Mouse (Mus musculus) monocyte, adult 5-6 weeks (primary cell): ENCODE measurements around the gene Abcg4. TPM values are rescaled to one million over a fixed set of nuclear protein-coding genes. Genes with fewer than 3 reads are reported as not detected.

Experiments used
- total RNA-seq: library from RNA; stranded (forward); fragments of 200-1000, 200-491, 200-594 nt; gene quantifications from 3 replicates; pipeline ENCODE4 v1.2.3, GENCODE M21; 2017

The Abcg4 gene
- total RNA-seq, 1 experiment from 2014 or later = not detected

Other genes with a start within 250 kb of the Abcg4 start
- 14.7 to 67.2 TPM (median 34.3 TPM) in 3 replicates for gene Thy1, start 245.2 kb downstream of the Abcg4 start, total RNA-seq
- gene Usp2, start 221.6 kb downstream of the Abcg4 start, total RNA-seq = 2.1 to 8.6 TPM (median 5.6 TPM) in 3 replicates
- gene Mfrp, start 186.9 kb downstream of the Abcg4 start, total RNA-seq = not detected in 3 replicates
- gene C1qtnf5, start 181.4 kb downstream of the Abcg4 start, total RNA-seq = not detected in 3 replicates
- not detected in 3 replicates for gene Gm49380, start 175.1 kb downstream of the Abcg4 start, total RNA-seq
- gene Rnf26, start 175.1 kb downstream of the Abcg4 start, total RNA-seq = 3.8 to 7.1 TPM (median 5.7 TPM) in 3 replicates
- gene Mcam, start 154.1 kb downstream of the Abcg4 start, total RNA-seq = 13.5 to 48.9 TPM (median 15.1 TPM) in 3 replicates
- 47.1 to 115 TPM (median 63.1 TPM) in 3 replicates for gene Cbl, start 54.6 kb downstream of the Abcg4 start, total RNA-seq
- gene Ccdc153, start 47.9 kb downstream of the Abcg4 start, total RNA-seq = not detected in 3 replicates
- gene Pdzd3, start 37.1 kb downstream of the Abcg4 start, total RNA-seq = 1.7 TPM in 1 of 3 replicates, not detected in the others
- 14.8 to 15.8 TPM (median 15.3 TPM) in 3 replicates for gene Nlrx1, start 20.0 kb downstream of the Abcg4 start, total RNA-seq
- 22.9 to 34.0 TPM (median 23.0 TPM) in 3 replicates for gene Hinfp, start 17.1 kb upstream of the Abcg4 start, total RNA-seq
- 6.0 to 18.9 TPM (median 12.2 TPM) in 3 replicates for gene C2cd2l, start 31.7 kb upstream of the Abcg4 start, total RNA-seq
- gene Dpagt1, start 37.4 kb upstream of the Abcg4 start, total RNA-seq = 1.8 to 5.6 TPM (median 2.3 TPM) in 3 replicates
- gene H2afx, start 46.1 kb upstream of the Abcg4 start, total RNA-seq = 8.1 to 12.3 TPM (median 8.6 TPM) in 3 replicates
- 8.2 to 19.1 TPM (median 15.1 TPM) in 3 replicates for gene Hmbs, start 55.6 kb upstream of the Abcg4 start, total RNA-seq
- gene Vps11, start 73.1 kb upstream of the Abcg4 start, total RNA-seq = 27.4 to 38.1 TPM (median 32.2 TPM) in 3 replicates
- 47.1 to 80.0 TPM (median 54.2 TPM) in 3 replicates for gene Hyou1, start 90.9 kb upstream of the Abcg4 start, total RNA-seq
- gene Slc37a4, start 108.2 kb upstream of the Abcg4 start, total RNA-seq = 15.9 to 33.9 TPM (median 22.1 TPM) in 3 replicates
- 995 to 1,562 TPM (median 1,501 TPM) in 3 replicates for gene Rps25, start 118.5 kb upstream of the Abcg4 start, total RNA-seq
- gene Trappc4, start 119.0 kb upstream of the Abcg4 start, total RNA-seq = 25.9 to 40.8 TPM (median 32.3 TPM) in 3 replicates
- 25.5 to 38.4 TPM (median 28.7 TPM) in 3 replicates for gene Ccdc84, start 130.0 kb upstream of the Abcg4 start, total RNA-seq
- not detected in 3 replicates for gene Foxr1, start 152.5 kb upstream of the Abcg4 start, total RNA-seq
- gene Upk2, start 166.4 kb upstream of the Abcg4 start, total RNA-seq = not detected in 3 replicates
- gene Bcl9l, start 194.2 kb upstream of the Abcg4 start, total RNA-seq = 2.8 to 14.1 TPM (median 2.8 TPM) in 3 replicates